Mouse (Mus musculus) bone marrow macrophage, adult 2 months (primary cell): ENCODE measurements around the gene Tekt3.

Source experiments
- CTCF ChIP-seq: IDR thresholded peaks from 2 replicates; pipeline ENCODE4 v1.5.1; 2012; ENCODE audit warnings: low read depth, mild to moderate bottlenecking, low read length, moderate library complexity
- POLR2A ChIP-seq: IDR thresholded peaks from 2 replicates; pipeline ENCODE4 v1.6.1; 2012; ENCODE audit warnings: mild to moderate bottlenecking, low read depth, low read length, borderline replicate concordance

GRCm38 (mm10) chr11:63090210-63090609, 28.8 kb downstream of the Tekt3 start:
- TF ChIP-seq POLR2A (no peak), CTCF (no peak)
